Mouse (Mus musculus) heart, adult 11 months (tissue): Measurements from ENCODE around the gene Slc24a4.

Experiments
- DNase-seq: peaks from one replicate; pipeline ENCODE4 v3.0.0; 2022

The Slc24a4 gene

DNA sequence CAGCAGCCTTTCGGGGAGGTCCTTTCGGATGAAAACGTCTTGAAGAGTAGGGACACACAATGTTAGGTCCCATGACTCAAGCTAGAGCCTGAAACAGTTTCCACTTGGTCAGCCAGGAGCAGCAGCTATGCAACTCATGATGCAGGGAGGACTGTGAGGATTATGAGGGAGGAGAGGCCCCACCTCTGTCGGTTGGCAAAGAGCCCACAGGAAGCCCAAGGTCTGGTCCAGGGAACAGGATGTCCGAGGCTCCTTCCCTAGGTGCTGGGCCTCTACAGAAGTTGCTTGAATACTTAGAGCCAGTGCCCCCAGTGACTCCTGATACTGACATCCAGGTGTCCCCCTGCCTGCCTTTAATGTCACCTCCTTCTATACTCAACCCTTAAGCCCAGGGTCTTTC lies 182.9 kb downstream of the Slc24a4 start:
- peak; percentile 96 for DNase-seq
